Mouse (Mus musculus) forebrain, embryonic 11.5 days (tissue): Measurements from ENCODE around the gene Ugt1a1. TPM values are rescaled to one million over a fixed set of nuclear protein-coding genes. Genes with fewer than 3 reads are reported as not detected.

Experiments used
- ATAC-seq: fragments of 200-750 bp; cut with Nextera tagmentation; replicated peaks from 2 replicates; pipeline ENCODE4 v1.8.0; 2017; ENCODE audit warnings: moderate TSS enrichment; ENCODE audit not compliant: low FRiP score
- DNase-seq: peaks from one replicate; pipeline ENCODE4 v3.0.0-alpha.2; 2017; ENCODE audit warnings: low spot score
- H3K27ac ChIP-seq: fragments of 300-500 bp; sonication (generic); 2 replicates; pipeline ENCODE4 v1.5.1; 2014; ENCODE audit warnings: low read depth, low read length
- H3K27me3 ChIP-seq: fragments of 300-500 bp; sonication (generic); 2 replicates; pipeline ENCODE4 v1.6.1; 2014; ENCODE audit warnings: mild to moderate bottlenecking, low read length, mixed read lengths; ENCODE audit not compliant: control insufficient read depth, insufficient read depth
- H3K36me3 ChIP-seq: fragments of 300-500 bp; sonication (generic); 2 replicates; pipeline ENCODE4 v1.6.1; 2014; ENCODE audit warnings: mild to moderate bottlenecking, low read length, moderate library complexity, mixed read lengths; ENCODE audit not compliant: control insufficient read depth, insufficient read depth
- H3K4me1 ChIP-seq: fragments of 300-500 bp; sonication (generic); replicated peaks from 2 replicates; pipeline ENCODE4 v1.6.1; 2014; ENCODE audit warnings: low read length, mixed read lengths; ENCODE audit not compliant: control insufficient read depth, insufficient read depth
- H3K4me2 ChIP-seq: fragments of 300-500 bp; sonication (generic); 2 replicates; pipeline ENCODE4 v1.6.1; 2014; ENCODE audit warnings: low read depth, mild to moderate bottlenecking, low read length, moderate library complexity, mixed read lengths; ENCODE audit not compliant: severe bottlenecking
- H3K4me3 ChIP-seq: fragments of 300-500 bp; sonication (generic); 2 replicates; pipeline ENCODE4 v1.5.1; 2014; ENCODE audit warnings: low read depth, low read length
- H3K9ac ChIP-seq: fragments of 300-500 bp; sonication (generic); 2 replicates; pipeline ENCODE4 v1.6.1; 2014; ENCODE audit warnings: low read length
- H3K9me3 ChIP-seq: fragments of 300-500 bp; sonication (generic); 2 replicates; pipeline ENCODE4 v1.6.1; 2016; ENCODE audit warnings: low read length, mixed read lengths; ENCODE audit not compliant: control insufficient read depth
- WGBS: fragments of 180-500 bp; shearing (Covaris S2); extraction: QIAGEN DNeasy Blood & Tissue Kit; methylation state at CpG from one replicate; pipeline ENCODE4 v1.1.7; 2014; 5-methylcytosine and 5-hydroxymethylcytosine counted together
- polyA plus RNA-seq: library from polyadenylated mRNA; unstranded; fragments of >200 nt; fragmentation: Nextera tagmentation; extraction: Ambion mirVana; gene quantifications from 2 replicates; pipeline ENCODE4 v1.2.1, GENCODE M21; 2014

The Ugt1a1 gene
- polyA plus RNA-seq, 1 experiment from 2014 or later = not detected

DNA sequence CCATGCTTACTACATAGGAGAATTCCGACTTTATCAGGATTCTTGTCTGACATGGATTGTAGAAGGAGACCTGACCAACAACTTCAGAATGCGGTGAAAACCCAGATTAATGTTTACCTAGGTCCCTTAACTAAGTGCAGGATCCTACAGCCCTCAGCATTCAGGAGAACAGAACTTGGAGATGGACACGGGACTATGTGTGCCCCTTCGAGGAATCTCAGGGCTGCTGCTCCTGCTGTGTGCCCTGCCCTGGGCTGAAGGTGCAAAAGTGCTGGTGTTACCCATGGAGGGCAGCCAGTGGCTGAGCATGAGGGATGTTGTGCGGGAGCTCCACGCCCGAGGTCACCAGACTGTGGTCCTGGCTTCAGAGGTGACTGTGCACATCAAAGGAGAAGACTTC, 11.3 kb upstream of the Ugt1a1 start, which contains the start of gene Ugt1a2:
Ugt1a2 (plus strand) TSS at position 146 of the 400 bp plus-strand sequence.
- WGBS = 84% methylated on average over 7 of the region's 7 CpGs
- H3K4me2 ChIP-seq = no peak within 1 kb of the TSS
- no peak for ATAC-seq
- no peaks in the 10 kb centered on the region for H3K27me3 ChIP-seq
- H3K9ac ChIP-seq = no peak within 1 kb of the TSS
- 0 out of 2 replicates have a peak, but pooled peaks cover 3% of the 10 kb centered on the region for H3K4me1 ChIP-seq
- DNase-seq = no peak
- no peak within 1 kb of the TSS for H3K4me3 ChIP-seq
- no peak within 1 kb of the TSS for H3K27ac ChIP-seq
- no peaks in the 10 kb centered on the region for H3K36me3 ChIP-seq
- H3K9me3 ChIP-seq = peaks cover 9% of the 10 kb centered on the region; the same call in 1 of the 2 replicates

GRCm38 (mm10) chr1:88205294-88205922, 6.4 kb upstream of the Ugt1a1 start, which contains the start of gene Dnajb3:
Gene Dnajb3 (minus strand): TSS chr1:88205782.
- H3K4me3 ChIP-seq = peak within 1 kb of the TSS; percentile 42
- no peaks in the 10 kb centered on the region for H3K27me3 ChIP-seq
- H3K36me3 ChIP-seq = no peaks in the 10 kb centered on the region
- peak within 1 kb of the TSS; percentile 75 for H3K9ac ChIP-seq
- peaks cover 9% of the 10 kb centered on the region; the same call in 1 of the 2 replicates for H3K9me3 ChIP-seq
- 6% methylated on average over 58 of the region's 62 CpGs for whole genome bisulfite sequencing
- H3K4me2 ChIP-seq = peak within 1 kb of the TSS; percentile 72
- DNase-seq (peak; percentile 91), ATAC-seq (peak; percentile 100)
- H3K27ac ChIP-seq = no peak within 1 kb of the TSS
- H3K4me1 ChIP-seq = 0 out of 2 replicates have a peak, but pooled peaks cover 3% of the 10 kb centered on the region

DNA sequence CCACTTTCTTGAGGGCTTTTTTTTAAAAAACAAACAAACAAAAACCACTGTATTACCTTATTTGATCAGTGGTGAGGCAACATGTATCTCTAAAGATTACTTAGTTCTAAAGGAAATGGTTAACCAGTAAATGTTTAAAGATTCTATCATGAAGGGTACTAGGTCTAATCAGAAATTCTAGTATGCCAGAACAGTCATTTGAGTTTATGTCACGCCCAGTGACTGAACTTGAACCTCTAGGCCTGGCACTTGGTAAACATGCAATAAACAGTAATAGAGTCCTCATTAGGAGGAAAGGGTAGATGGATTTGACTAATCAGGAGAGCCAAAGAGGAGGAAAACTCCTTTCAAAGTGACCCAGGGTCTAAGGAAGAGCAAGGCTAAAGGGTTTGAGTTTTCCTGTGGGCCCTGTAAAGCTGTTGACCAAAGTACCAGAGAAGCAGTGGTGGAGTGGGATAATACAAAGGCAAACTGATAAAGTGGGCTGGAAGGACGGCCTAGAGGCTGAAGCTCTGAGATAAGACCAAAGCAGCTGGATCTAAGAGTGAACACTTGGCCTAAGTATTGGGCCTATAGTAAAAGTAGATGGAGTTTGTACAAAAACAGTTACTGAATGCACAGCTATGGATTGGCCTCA, 4.8 kb upstream of the Ugt1a1 start:
- Histone ChIP-seq H3K4me1 (0 out of 2 replicates have a peak, but pooled peaks cover 3% of the 10 kb centered on the region), H3K27ac (no peak overlapping the region), H3K27me3 (no peaks in the 10 kb centered on the region), H3K36me3 (no peaks in the 10 kb centered on the region), H3K9ac (no peak overlapping the region), H3K4me3 (no peak overlapping the region), H3K4me2 (no peak overlapping the region), H3K9me3 (peaks cover 16% of the 10 kb centered on the region)
- DNase-seq (no peak), ATAC-seq (no peak)
- 75% methylated on average over 2 of the region's 2 CpGs for WGBS

- Histone ChIP-seq H3K4me2 (no peak overlapping the region), H3K9ac (no peak overlapping the region), H3K4me3 (no peak overlapping the region), H3K27me3 (no peaks in the 10 kb centered on the region), H3K36me3 (no peaks in the 10 kb centered on the region), H3K9me3 (peaks cover 58% of the 10 kb centered on the region), H3K27ac (no peak overlapping the region), H3K4me1 (no peaks in the 10 kb centered on the region)
- peak; percentile 16 for ATAC-seq
- 61% methylated on average over 8 of the region's 8 CpGs for WGBS
- DNase-seq = peak; percentile 55
Observed at GRCm38 (mm10) chr1:88212341-88213045, 734 bp downstream of the Ugt1a1 start.

- H3K36me3 ChIP-seq = no peaks in the 10 kb centered on the region
- no peak overlapping the region for H3K4me3 ChIP-seq
- DNase-seq = no peak
- peaks cover 60% of the 10 kb centered on the region for H3K9me3 ChIP-seq
- H3K4me1 ChIP-seq = no peaks in the 10 kb centered on the region
- no peaks in the 10 kb centered on the region for H3K27me3 ChIP-seq
- no peak overlapping the region for H3K9ac ChIP-seq
- ATAC-seq = no peak
- WGBS = 79% methylated on average over 1 of the region's 1 CpGs
- H3K27ac ChIP-seq = no peak overlapping the region
- no peak overlapping the region for H3K4me2 ChIP-seq
Observed at GRCm38 (mm10) chr1:88213061-88213460, 1.3 kb downstream of the Ugt1a1 start.

DNA sequence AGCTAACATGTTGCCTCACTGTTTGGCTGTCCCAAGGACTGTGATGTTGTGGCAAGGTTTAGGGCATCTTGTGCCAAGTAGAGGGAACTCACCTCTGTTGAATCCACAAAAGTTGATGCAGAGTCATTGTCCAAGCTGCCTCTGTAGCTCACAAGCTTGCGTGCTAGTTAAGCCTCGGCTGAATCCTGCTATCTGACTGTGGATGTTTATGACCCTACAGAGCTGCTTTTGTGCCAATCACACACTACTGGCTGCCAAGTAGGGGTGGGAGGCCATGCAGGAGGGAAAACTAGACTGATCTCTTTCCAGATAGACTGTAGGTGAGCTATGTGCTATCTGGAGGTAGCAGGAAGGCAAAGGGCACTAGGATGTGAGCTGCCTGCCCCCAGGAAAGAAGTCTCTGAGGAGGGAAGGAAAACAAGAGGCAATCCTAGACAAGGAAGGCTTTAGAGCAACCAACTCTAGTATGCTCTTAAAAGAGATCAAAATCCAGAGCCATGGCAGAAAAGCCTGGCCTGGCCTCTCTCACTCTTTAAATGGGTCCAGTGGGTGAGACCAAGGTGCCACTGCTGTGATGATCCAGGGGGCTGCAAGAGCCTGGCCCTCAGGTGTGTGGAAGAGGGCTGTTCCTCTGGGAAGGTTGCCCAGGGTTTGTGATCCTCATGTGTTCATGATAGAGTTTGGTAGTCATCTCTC, 2.2 kb downstream of the Ugt1a1 start:
- ATAC-seq (no peak), DNase-seq (peak; percentile 66)
- Histone ChIP-seq H3K36me3 (no peaks in the 10 kb centered on the region), H3K27me3 (no peaks in the 10 kb centered on the region), H3K4me1 (no peaks in the 10 kb centered on the region), H3K9me3 (peaks cover 60% of the 10 kb centered on the region), H3K27ac (no peak overlapping the region), H3K9ac (no peak overlapping the region), H3K4me2 (no peak overlapping the region), H3K4me3 (no peak overlapping the region)
- 86% methylated on average over 2 of the region's 2 CpGs for WGBS

- H3K27ac ChIP-seq = no peak overlapping the region
- DNase-seq = peak; percentile 51
- ATAC-seq = no peak
- no peak overlapping the region for H3K4me3 ChIP-seq
- H3K36me3 ChIP-seq = no peaks in the 10 kb centered on the region
- H3K9ac ChIP-seq = no peak overlapping the region
- H3K4me2 ChIP-seq = no peak overlapping the region
- H3K4me1 ChIP-seq = no peaks in the 10 kb centered on the region
- 80% methylated on average over 2 of the region's 2 CpGs for WGBS
- no peaks in the 10 kb centered on the region for H3K27me3 ChIP-seq
- H3K9me3 ChIP-seq = peaks cover 60% of the 10 kb centered on the region
Observed at GRCm38 (mm10) chr1:88214462-88214952, 2.7 kb downstream of the Ugt1a1 start.
